Mouse (Mus musculus): ENCODE data around the gene Ecpas. TPM values are rescaled to one million over a fixed set of nuclear protein-coding genes. Genes with fewer than 3 reads are reported as not detected.

The Ecpas gene
- total and polyA plus RNA-seq, 3 experiments: 16.1 to 219 (median 182) TPM

- H3K79me2 ChIP-seq (replicated peaks; ENCODE audit: control insufficient read depth, insufficient read depth, low read length): no peaks in the 10 kb centered on the region
- no peak overlapping the region for H3K27ac ChIP-seq
- no peak for DNase-seq
- no peaks in the 10 kb centered on the region; the same call in 1 of the 2 replicates for H3K4me1 ChIP-seq (ENCODE audit: control insufficient read depth, insufficient read depth, low read length)
- no peak for TF ChIP-seq POLR2A (IDR thresholded peaks at IDR 0.05; ENCODE audit: insufficient read depth, low read depth, low read length)
- TF ChIP-seq CTCF (IDR thresholded peaks at IDR 0.05): no peak
- TF ChIP-seq EP300 (IDR thresholded peaks at IDR 0.05; ENCODE audit: insufficient read depth, low read depth, low read length): no peak
- no peaks in the 10 kb centered on the region for H3K27me3 ChIP-seq (ENCODE audit: control insufficient read depth, insufficient read depth, low read length)
- no peak overlapping the region for H3K4me3 ChIP-seq
- intact Hi-C loops (cut with DNase I): no loop called here
- H3K9ac ChIP-seq (ENCODE audit: low read depth, low read length): no peak overlapping the region
- 70% methylated on average over 6 of the region's 6 CpGs for WGBS
- no peaks in the 10 kb centered on the region for H3K36me3 ChIP-seq (ENCODE audit: control insufficient read depth, insufficient read depth, low read length)
Measured at GRCm38 (mm10) chr4:58932541-58932940, 20.0 kb upstream of the Ecpas start.

- WGBS: 65% methylated on average over 3 of the region's 3 CpGs
- H3K9ac ChIP-seq (ENCODE audit: low read depth, low read length): no peak overlapping the region
- intact Hi-C loops (cut with DNase I): no loop called here
Measured at GRCm38 (mm10) chr4:58927661-58928060, 15.1 kb upstream of the Ecpas start.

GRCm38 (mm10) chr4:58926120-58926519 is 13.6 kb upstream of the Ecpas start:
- no peak for TF ChIP-seq CTCF (IDR thresholded peaks at IDR 0.05)
- TF ChIP-seq POLR2A (IDR thresholded peaks at IDR 0.05; ENCODE audit: insufficient read depth, low read depth, low read length): no peak
- no peak for TF ChIP-seq EP300 (IDR thresholded peaks at IDR 0.05; ENCODE audit: insufficient read depth, low read depth, low read length)
- H3K27me3 ChIP-seq (ENCODE audit: control insufficient read depth, insufficient read depth, low read length): no peaks in the 10 kb centered on the region
- no peaks in the 10 kb centered on the region for H3K4me1 ChIP-seq (ENCODE audit: control insufficient read depth, insufficient read depth, low read length)
- DNase-seq: no peak
- intact Hi-C loops (cut with DNase I): no loop called here
- WGBS: 36% methylated on average over 2 of the region's 2 CpGs
- no peak overlapping the region for H3K9ac ChIP-seq (ENCODE audit: low read depth, low read length)
- H3K27ac ChIP-seq: no peak overlapping the region
- no peaks in the 10 kb centered on the region for H3K36me3 ChIP-seq (ENCODE audit: control insufficient read depth, insufficient read depth, low read length)
- H3K79me2 ChIP-seq (replicated peaks; ENCODE audit: control insufficient read depth, insufficient read depth, low read length): no peaks in the 10 kb centered on the region
- H3K4me3 ChIP-seq: no peak overlapping the region

More at GRCm38 (mm10) chr4:58927661-58928060, 15.1 kb upstream of the Ecpas start:
- Histone ChIP-seq H3K4me3 (no peak overlapping the region), H3K27ac (no peak overlapping the region), H3K36me3 (ENCODE audit: control insufficient read depth, insufficient read depth, low read length) (no peaks in the 10 kb centered on the region), H3K27me3 (ENCODE audit: control insufficient read depth, insufficient read depth, low read length) (no peaks in the 10 kb centered on the region), H3K4me1 (ENCODE audit: control insufficient read depth, insufficient read depth, low read length) (no peaks in the 10 kb centered on the region), H3K79me2 (replicated peaks; ENCODE audit: control insufficient read depth, insufficient read depth, low read length) (no peaks in the 10 kb centered on the region)
- TF ChIP-seq CTCF (IDR thresholded peaks at IDR 0.05) (peak; percentile 28), POLR2A (IDR thresholded peaks at IDR 0.05; ENCODE audit: insufficient read depth, low read depth, low read length) (no peak)
- DNase-seq: no peak

- WGBS: 37% methylated on average over 5 of the region's 5 CpGs
- TF ChIP-seq CTCF (IDR thresholded peaks at IDR 0.05) (no peak), EP300 (IDR thresholded peaks at IDR 0.05; ENCODE audit: insufficient read depth, low read depth, low read length) (no peak)
- intact Hi-C loops (cut with DNase I): no loop called here
- no peak for DNase-seq
- Histone ChIP-seq H3K4me1 (ENCODE audit: control insufficient read depth, insufficient read depth, low read length) (no peaks in the 10 kb centered on the region), H3K27ac (no peak overlapping the region), H3K27me3 (ENCODE audit: control insufficient read depth, insufficient read depth, low read length) (no peaks in the 10 kb centered on the region), H3K79me2 (replicated peaks; ENCODE audit: control insufficient read depth, insufficient read depth, low read length) (no peaks in the 10 kb centered on the region), H3K4me3 (no peak overlapping the region), H3K9ac (ENCODE audit: low read depth, low read length) (no peak overlapping the region), H3K36me3 (ENCODE audit: control insufficient read depth, insufficient read depth, low read length) (no peaks in the 10 kb centered on the region)
Measured at GRCm38 (mm10) chr4:58925664-58926063, 13.1 kb upstream of the Ecpas start.

GRCm38 (mm10) chr4:58923933-58924332 is 11.4 kb upstream of the Ecpas start:
- WGBS: 76% methylated on average over 2 of the region's 2 CpGs
- no peaks in the 10 kb centered on the region for H3K36me3 ChIP-seq (ENCODE audit: control insufficient read depth, insufficient read depth, low read length)
- intact Hi-C loops (cut with DNase I): no loop called here
- no peaks in the 10 kb centered on the region for H3K79me2 ChIP-seq (replicated peaks; ENCODE audit: control insufficient read depth, insufficient read depth, low read length)
- H3K27me3 ChIP-seq (ENCODE audit: control insufficient read depth, insufficient read depth, low read length): no peaks in the 10 kb centered on the region
- no peaks in the 10 kb centered on the region for H3K4me1 ChIP-seq (ENCODE audit: control insufficient read depth, insufficient read depth, low read length)
- no peak for DNase-seq
- no peak overlapping the region for H3K27ac ChIP-seq
- H3K4me3 ChIP-seq: no peak overlapping the region
- no peak for TF ChIP-seq EP300 (IDR thresholded peaks at IDR 0.05; ENCODE audit: insufficient read depth, low read depth, low read length)
- TF ChIP-seq POLR2A (IDR thresholded peaks at IDR 0.05; ENCODE audit: insufficient read depth, low read depth, low read length): no peak
- no peak for TF ChIP-seq CTCF (IDR thresholded peaks at IDR 0.05)
- H3K9ac ChIP-seq (ENCODE audit: low read depth, low read length): no peak overlapping the region

- Histone ChIP-seq H3K27ac (no peak overlapping the region), H3K4me1 (ENCODE audit: control insufficient read depth, insufficient read depth, low read length) (peaks cover 4% of the 10 kb centered on the region; the same call in 1 of the 2 replicates), H3K36me3 (ENCODE audit: control insufficient read depth, insufficient read depth, low read length) (no peaks in the 10 kb centered on the region), H3K79me2 (replicated peaks; ENCODE audit: control insufficient read depth, insufficient read depth, low read length) (no peaks in the 10 kb centered on the region), H3K4me3 (no peak overlapping the region), H3K9ac (ENCODE audit: low read depth, low read length) (no peak overlapping the region), H3K27me3 (ENCODE audit: control insufficient read depth, insufficient read depth, low read length) (no peaks in the 10 kb centered on the region)
- DNase-seq: no peak
- TF ChIP-seq EP300 (IDR thresholded peaks at IDR 0.05; ENCODE audit: insufficient read depth, low read depth, low read length) (no peak), POLR2A (IDR thresholded peaks at IDR 0.05; ENCODE audit: insufficient read depth, low read depth, low read length) (no peak), CTCF (IDR thresholded peaks at IDR 0.05) (no peak)
- WGBS: 82% methylated on average over 8 of the region's 8 CpGs
- intact Hi-C loops (cut with DNase I): loop anchor here (10.0 kb wide), 2 partner anchors 870 to 960 kb away; partner anchors contain the start of gene Txn1
Measured at GRCm38 (mm10) chr4:58915081-58915826, 2.7 kb upstream of the Ecpas start.

All from heart, adult 2 months (tissue).